Mouse (Mus musculus): ENCODE measurements around the gene Dhfr.
"Not testable (repeated sequence)": the region's sequence is repeated elsewhere in the genome, so short reads cannot be mapped to it uniquely, and the experiment has no call there.

The Dhfr gene

DNA sequence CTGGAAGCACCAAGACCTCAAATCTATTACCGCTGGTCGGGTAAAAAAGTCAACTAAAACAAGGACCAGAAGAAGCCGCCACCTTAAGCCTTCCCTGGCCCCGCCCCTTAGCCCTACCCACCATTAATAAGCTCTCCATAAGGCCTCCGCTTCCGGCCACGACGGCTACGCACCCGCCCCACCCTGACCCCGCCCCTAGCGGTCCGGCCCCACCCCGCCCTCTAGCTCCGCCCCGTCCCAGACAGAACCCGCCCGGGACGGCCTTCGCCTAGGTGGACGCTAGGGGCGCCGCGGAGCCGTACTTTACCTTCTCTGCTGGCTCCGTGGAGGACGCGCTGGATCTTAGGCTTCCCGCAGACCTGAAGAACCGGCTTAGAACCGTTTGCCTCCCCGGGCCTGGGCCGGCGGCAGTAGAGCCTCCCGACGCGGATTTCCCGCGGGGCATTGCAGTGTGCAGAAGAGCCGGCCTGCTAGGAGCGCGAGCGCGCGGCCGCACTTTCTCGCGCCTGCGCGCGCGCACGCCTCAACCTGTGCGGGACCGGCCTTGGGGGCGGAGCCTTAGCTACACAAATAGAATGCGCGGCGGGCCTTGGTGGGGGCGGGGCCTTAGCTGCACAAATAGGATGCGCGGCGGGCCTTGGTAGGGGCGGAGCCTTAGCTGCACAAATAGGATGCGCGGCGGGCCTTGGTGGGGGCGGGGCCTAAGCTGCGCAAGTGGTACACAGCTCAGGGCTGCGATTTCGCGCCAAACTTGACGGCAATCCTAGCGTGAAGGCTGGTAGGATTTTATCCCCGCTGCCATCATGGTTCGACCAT, at the start of gene Dhfr, which contains the start of gene Msh3:
TSS of gene Dhfr (plus strand) at position 271 of the 816 bp plus-strand sequence.
TSS of gene Msh3 (minus strand) at position 548 of the 816 bp plus-strand sequence.
- DNase-seq (ENCODE audit: low read depth, low spot score): peak; percentile 97

DNA sequence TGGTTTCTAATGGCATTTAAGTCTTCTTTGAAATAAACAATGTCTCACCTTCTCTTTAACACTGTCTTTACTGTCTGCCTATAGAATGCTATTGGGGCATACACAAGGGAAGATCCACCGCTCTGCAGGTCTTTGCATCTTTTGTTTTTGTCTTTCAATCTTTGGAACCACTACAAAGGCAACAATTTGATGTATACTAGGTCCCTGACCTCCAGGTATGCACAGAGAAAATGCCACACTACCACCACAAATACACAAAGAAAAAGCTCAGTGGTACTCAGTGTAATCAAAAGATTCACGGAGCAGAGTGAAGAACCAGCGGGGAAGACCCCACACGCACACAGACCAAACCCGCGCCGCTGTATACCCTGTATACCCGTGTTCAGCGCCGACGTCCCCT, 48.8 kb upstream of the Dhfr start, which contains the start of gene Gm20379:
TSS of gene Gm20379 (plus strand) at position 301 of the 400 bp plus-strand sequence.
- DNase-seq (ENCODE audit: low read depth, low spot score): no peak

DNA sequence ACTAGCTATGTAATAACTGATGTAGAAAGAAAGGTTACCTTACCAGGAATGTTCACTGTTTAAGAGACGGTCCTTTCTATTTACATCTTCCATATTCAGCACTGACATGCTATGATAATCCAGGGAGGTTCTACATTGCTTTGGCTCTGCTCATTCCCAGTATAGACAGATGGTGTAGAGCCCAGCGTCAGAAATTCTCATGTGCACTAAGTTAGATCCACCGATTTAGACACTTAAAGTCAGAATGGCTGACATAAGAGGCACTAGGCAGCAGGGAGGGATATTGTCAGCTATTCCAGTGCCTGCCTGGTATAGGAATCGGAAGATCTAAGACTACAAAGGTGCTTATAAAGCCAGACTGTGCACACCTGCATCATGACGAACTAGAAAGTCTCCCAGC, 39.9 kb upstream of the Dhfr start:
- no peak for DNase-seq (ENCODE audit: low read depth, low spot score)

DNA sequence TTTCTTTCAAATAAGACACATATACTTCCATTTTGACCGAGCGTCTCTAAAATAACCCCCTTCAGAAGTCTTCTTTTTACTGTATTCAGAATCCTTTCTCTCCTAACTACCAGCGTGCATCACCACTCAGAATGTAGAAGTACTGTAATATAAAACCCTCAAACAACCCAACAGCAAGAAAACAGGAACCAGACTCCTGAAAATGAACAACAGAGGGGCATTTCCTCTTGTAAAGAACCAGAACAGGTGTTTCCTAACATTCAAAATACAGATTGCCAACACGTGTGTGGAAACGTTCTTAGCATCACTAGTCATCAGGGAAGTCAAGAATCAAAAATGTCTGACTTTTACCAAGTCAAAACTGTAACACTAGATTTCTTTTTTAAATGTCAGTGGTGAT, 33.8 kb upstream of the Dhfr start:
- no peak for DNase-seq (ENCODE audit: low read depth, low spot score)

DNA sequence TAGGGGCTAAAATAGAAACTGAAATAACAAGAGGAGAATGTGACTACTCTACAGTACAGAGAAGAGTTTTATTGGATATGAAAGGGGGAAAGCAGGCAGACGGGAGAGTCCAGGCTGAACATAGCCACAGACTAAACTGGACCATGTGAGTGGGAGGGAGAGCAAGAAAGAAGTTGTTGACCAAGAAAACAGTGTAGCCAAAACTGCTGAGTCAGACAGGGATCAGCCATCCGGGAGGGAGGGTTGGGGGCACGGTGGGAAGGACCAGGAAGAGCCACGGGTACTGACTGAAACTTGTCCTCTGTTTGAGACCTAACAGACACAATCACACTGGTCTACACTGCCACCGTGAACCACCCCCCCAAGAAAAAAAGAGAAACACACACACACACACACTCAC, 28.5 kb upstream of the Dhfr start:
- DNase-seq (ENCODE audit: low read depth, low spot score): no peak

DNA sequence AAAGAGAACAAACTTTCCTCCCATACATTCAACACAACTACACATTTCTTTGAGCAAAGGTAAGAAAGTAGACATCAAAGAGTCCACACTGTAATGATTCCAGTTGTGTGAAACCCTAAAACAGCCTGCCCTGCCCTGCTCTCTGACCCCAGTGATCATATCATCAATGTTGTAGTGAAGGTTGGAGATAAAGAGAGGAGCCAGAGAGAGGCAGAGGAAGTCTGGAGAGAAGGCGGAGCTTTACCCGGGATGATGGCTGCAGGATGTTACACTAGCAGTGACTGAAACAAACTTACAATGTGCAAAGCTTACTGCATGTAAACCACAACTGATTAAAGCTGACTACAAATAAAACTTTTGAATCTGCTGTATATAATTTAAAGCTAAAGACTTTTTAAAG, 26.5 kb upstream of the Dhfr start:
- no peak for DNase-seq (ENCODE audit: low read depth, low spot score)

DNA sequence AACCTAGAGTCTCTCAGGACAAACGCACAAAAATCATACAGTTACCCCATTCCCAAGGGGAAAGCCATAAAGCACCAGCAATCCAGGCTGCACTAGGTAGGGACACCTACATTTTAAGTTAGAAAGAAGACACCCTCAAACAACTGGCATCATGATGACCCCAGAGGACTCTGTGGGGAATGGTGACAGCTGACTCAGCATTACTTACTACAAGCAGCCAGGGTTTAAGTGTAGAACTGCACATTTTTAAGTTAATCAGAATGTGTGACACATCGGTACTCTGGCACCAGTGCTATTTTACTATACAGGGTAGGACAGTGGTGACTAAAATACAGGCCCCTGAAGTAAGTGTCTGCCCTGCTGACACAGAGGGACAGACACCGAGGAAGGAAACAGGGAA, 23.9 kb upstream of the Dhfr start:
- DNase-seq (ENCODE audit: low read depth, low spot score): no peak

DNA sequence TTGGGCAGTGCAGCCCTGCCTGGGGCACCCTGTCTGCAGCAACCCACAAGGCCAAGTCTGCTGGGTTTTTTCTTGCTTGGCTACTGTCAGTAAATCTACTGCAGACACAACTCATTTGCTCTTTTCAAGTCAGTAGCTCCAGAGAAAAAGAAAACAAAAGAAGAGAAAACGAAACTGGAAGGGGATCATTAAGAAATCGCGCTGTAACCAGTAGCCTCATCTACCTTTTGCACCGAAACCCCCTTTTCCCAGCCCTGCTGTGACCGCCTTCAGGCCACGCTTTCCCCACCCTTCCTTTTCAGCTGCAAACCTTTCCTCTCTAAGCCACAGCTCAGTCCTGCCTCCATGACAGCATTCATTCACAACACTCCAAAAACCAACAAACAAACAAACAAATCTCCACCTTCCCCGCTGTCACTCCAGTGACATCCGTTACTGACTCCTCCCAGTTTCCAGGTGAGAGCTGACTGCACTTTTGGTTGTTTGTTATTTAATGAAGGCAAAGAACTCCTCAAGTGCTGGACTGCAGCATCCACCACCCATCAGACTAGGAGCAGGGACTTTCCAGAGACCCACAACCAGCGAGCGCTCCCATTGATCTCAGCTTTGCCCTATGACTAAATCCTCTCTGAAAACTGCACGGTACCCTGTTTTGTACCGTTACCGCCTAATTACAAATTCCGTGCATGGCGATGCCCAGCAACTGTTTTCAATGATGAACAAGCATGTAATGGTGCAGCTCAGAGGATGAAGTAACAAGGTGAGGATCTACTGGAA, 22.2 kb upstream of the Dhfr start:
- no peak for DNase-seq (ENCODE audit: low read depth, low spot score)

DNA sequence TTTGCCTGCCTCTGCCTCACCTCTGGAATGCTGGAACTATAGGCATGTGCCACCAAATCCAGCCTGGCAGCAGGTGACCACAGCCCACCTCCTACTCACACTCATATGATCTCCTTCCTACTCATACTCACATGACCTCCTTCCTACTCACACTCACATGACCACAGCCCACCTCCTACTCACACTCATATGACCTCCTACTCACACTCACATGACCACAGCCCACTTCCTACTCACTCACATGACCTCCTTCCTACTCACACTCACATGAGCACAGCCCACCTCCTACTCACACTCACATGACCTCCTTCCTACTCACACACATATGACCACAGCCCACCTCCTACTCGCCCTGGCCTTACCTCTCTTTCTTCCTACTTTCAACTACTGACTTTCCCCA, 17.7 kb upstream of the Dhfr start:
- no peak for DNase-seq (ENCODE audit: low read depth, low spot score)

DNA sequence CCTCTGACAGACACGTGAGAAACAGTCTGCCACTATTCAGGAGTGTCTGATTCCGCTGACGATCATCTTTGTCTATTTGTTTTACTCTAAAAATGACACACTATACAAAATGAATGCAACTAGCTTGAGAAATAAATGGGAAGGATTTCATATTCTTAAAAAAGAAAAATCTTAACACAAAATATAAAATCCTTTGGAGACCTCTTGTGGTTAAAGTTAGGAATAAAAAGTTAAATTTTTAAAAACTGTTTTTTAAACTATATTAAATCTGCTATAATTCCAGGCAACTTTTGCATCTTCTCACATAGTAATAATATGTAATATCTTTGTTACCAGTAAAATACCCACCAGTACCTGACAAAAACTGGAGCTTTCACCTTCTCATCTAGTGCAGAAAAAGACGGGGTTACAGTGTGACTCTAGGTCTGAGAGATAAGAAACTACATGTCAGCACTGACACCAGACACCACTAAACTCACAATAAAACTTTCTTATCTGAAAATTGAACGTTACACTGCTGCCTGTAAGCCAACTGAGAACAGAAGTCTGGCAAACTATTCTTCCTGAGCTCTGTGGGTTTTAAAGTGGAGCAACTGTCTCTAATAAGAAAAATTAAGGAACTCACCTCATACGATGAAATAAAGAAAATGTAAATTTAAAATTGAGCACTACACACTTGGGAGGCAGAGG, 16.6 kb upstream of the Dhfr start:
- no peak for DNase-seq (ENCODE audit: low read depth, low spot score)

DNA sequence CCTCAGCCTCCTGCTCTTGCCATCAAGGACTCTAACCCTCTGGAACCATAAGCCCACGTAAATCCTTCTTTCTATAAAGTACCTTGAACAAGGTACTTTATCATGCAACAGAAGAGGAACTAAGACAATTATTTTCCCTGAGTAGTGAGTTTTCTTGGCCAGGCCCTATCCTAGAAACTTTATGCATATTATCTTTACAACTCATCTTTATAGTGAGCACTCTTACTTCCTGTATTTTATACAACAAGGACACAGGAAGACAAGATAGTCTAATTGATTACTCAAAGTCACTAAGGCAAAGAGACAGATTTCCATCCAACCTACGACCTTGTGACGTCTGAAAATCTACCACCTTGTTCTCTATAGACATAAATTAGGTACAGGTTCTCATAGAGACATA, 14.7 kb upstream of the Dhfr start:
- DNase-seq (ENCODE audit: low read depth, low spot score): no peak

DNA sequence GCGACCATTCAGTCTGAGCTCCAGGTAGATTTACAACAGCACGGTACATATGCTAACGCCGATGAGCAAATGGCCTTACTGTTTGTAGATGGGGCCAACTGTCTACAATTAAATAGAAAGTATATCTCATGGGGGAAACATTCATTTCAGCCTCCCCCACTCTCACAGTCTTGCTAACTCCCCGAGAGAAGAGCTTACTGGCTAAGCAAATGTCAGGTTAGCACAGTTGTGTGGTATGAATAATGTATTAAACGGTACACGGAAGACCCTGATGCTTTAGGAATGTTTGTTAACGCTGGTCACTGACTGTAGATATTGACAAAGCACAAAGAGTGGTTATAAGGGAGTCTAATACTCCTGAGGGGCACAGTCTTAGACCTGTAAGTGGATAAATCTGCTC, 10.5 kb upstream of the Dhfr start:
- DNase-seq (ENCODE audit: low read depth, low spot score): no peak

DNA sequence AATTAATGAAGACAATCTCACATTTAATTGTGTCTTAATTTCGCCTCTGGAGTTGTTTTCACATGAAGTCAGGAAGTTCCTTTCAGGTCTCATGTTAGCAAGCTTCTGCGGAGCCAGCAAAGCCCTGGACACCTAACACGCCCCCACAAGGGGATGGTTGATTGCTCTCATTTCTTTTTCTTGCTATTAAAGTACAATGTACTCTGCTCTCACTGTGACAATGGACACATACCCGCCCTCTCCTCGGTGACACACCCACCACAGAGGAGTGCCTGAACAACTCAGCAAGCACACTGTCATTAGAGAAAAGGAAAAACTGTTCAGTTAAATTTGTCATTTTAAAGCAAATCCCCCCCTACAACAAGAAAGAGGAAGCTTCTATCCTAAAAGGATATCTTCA, 8.2 kb upstream of the Dhfr start:
- DNase-seq (ENCODE audit: low read depth, low spot score): no peak

DNA sequence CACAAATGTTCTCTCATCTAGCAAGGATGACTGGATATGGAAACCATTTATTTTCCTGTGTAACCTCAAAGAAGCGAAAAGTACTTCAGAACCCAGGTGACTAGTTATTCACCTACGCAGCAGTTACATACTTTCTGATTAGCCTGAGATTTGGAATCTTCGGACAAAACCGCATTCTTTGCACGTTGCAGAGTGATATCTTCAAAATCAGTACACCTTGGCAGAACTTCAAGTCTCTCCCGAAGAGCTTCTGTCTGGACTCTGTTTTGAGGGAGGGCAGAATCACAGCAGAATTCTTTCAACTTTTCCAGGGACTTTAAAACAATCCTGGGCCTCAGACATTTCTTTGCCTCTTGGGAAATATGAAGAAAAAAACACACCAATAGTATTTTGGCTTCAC, 3.4 kb upstream of the Dhfr start:
- DNase-seq (ENCODE audit: low read depth, low spot score): no peak

DNA sequence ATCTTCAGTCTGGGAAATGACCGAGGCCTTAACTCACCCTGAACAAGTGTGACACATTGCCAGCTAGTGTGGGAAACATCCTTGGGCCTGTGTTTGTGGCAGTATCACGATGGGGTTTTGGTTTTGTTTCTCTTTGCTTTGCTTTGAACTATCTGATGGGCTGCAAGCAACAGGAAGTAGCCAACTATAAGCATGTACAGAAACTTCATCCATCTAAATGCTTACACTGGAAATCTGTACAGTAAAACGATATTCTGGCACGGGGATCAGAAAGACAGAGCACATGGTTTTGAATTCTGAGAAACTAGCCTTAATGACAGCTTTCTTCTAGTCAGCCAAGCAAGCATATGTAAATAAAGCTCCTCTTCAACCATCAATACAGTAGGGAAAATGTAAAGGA, 570 bp upstream of the Dhfr start:
- no peak for DNase-seq (ENCODE audit: low read depth, low spot score)

DNA sequence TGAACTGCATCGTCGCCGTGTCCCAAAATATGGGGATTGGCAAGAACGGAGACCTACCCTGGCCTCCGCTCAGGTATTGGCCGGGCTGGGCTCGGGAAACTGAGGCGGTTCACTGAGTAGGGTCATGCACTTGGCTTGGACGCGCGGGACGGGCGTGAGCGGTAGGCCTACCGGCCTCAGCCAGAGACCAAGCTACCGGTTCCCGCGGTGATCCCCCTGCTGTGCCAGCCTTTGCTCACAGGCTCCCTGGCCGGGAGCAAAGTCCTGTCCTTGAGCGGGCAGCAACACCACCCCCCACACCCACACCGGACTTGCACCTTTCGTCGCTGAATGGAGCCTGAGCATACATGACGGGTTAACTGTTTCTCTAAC, 732 bp downstream of the Dhfr start:
- peak; percentile 15 for DNase-seq (ENCODE audit: low read depth, low spot score)

DNA sequence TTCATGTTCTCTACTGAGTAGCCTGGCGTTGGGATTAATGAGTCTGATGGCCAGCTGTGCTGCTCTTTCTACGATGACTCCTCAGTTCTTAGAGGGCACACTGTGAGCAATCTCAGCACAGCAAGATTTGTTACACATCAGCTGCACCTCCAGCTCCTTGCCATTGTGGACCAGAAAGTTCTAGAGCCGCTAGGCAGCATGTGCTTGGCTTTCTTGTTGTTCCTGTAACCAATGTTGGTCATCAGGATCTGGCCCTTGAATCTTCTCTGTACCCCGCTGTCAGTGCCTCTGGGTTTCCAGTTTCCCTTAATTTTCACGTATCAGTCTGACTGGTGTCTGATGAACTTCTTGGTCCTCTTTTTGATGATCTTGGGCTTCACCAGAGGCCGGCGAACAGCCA, 1.9 kb downstream of the Dhfr start:
- no peak for DNase-seq (ENCODE audit: low read depth, low spot score)

DNA sequence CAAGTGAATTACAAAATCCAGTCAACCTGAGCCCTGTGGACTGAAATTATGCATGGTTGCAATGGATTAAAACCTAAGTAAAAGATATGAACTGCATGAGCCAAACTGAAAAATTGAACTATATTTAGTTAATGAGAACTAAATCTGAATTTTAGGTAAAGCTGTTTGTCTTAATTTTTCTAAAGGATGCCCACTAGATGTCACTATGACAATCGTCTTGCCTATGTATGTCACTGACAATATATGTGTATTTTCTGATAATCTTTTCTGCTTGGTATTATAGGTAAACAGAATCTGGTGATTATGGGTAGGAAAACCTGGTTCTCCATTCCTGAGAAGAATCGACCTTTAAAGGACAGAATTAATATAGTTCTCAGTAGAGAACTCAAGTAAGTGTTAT, 3.1 kb downstream of the Dhfr start:
- DNase-seq (ENCODE audit: low read depth, low spot score): no peak

DNA sequence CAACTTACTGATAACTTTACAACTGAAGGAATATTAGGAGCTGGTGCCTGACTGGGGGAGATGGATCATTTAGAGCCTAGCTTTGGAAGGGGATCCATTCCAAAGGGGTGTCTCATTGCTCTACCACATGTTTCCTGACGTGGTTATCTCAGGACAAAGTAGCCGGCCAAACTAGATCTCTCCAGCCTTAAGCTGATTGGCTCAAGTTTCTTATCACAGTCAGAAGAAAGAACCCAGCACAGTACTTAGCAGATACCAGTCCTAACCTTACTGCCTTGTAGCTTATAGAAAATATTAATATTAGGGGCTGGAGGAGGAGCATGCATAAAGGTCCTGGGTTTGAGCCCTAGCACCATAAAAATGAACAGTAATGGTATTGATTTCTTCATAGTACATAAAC, 7.1 kb downstream of the Dhfr start:
- no peak for DNase-seq (ENCODE audit: low read depth, low spot score)

DNA sequence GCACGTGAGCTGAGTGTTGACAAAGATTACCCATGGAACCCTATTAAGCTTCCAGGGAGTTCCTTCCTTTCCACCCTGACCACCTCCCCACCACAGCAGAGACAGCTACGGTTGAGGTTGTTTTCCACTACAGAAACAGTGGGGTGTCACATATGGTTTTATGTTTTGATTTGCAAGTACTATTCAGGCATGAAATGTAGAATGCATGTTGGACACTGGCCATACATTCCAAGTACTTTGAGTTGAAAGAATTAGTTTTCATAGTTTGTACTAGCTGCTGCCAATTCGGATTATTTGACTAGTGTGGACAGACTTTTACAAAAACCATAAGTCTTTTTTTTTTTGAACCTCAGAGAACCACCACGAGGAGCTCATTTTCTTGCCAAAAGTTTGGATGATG, 10.8 kb downstream of the Dhfr start:
- no peak for DNase-seq (ENCODE audit: low read depth, low spot score)

DNA sequence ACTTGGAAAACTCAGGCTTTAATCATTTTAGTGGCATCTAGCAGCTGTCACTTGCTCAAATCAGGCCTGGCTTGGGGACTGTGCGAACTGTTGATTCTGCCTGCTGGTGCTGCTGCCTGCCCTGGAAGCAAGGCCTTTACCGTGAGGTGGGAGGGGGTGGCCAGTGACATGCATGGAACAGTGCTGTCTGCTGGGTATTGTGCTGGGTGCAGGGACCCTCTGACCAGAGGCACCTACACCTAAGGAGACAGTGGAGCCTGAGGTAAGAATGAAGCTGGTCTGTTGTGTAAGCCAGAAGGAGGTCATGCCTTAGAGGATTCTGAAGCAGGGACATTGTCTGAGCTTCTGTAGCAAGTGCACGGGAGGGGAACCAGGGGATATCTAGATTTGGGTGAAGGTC, 16.3 kb downstream of the Dhfr start:
- DNase-seq (ENCODE audit: low read depth, low spot score): no peak

DNA sequence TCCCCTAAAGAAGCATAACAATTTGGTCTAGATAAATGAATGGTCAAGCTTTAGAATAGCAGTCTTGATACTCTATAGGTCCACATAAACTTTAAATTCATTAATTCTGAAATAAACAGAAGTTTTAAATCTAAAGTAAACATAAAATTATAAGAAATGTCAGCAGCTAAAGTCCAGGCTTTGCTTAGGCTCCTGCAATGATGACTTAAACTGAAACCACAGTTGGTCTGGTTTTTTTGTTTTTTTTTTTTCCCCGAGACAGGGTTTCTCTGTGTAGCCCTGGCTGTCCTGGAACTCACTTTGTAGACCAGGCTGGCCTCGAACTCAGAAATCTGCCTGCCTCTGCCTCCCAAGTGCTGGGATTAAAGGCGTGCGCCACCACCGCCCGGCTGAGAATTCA, 16.9 kb downstream of the Dhfr start:
- not testable (repeated sequence) for DNase-seq (ENCODE audit: low read depth, low spot score)

DNA sequence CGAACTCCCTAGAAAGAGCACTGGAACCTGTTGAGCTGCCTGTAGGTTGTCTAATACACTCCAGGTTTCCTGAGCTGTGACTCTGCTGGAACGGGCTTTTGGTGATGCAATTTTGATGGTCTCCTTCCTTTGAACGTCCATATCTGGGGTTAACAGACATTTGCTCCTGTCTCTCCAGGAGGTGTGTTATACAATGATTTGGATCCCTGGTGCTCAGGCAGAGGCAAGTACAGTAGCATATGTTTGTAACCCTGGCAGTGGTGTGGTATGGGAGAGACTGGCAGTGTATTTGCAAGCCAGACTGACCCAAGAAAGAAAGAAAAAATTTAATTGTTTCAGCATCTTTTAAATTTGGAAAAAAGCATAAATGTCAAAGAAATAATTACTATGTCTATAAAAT, 32.8 kb downstream of the Dhfr start:
- no peak for DNase-seq (ENCODE audit: low read depth, low spot score)

All from skeletal muscle tissue, adult 2 months (tissue).